In genomic region chr12:86894184-86894839, GRCm38 (mm10) we compare ENCODE assay signal across 8 mouse cellular contexts. TPM values are rescaled to one million over a fixed set of nuclear protein-coding genes. Genes with fewer than 3 reads are reported as not detected.
DNase-seq lines count a peak whose midpoint lies in the region; ATAC-seq lines count a peak whose summit lies in the region.

No protein-coding gene starts in this region.

- no peaks in the 10 kb centered on the region for H3K36me3 ChIP-seq in intestine, embryonic 14.5 days (ENCODE audit: control insufficient read depth, insufficient read depth, low read length)

- H3K4me2 ChIP-seq in intestine, embryonic 14.5 days (ENCODE audit: low read length), result peak overlapping the region; percentile 66

- peak; percentile 98 for DNase-seq in adrenal gland, adult 2 months
- DNase-seq in embryo, embryonic 11 days, result peak; percentile 97
- DNase-seq in gastrocnemius, postnatal 25 days, result peak; percentile 92
- DNase-seq in intestine, embryonic 14.5 days (ENCODE audit: low spot score), result peak; percentile 97
- DNase-seq in left cerebral cortex, postnatal 10 days (ENCODE audit: extremely low spot score in 1 of 2, low spot score in 2 of 2), result peak; percentile 99 to 100
- peak; percentile 100 for DNase-seq in right cerebral cortex, postnatal 10 days (ENCODE audit: low spot score in 2 of 2)
- DNase-seq in urinary bladder, postnatal 14 days (ENCODE audit: low spot score), result peak; percentile 98

- H3K4me3 ChIP-seq in intestine, embryonic 14.5 days (ENCODE audit: low read depth, low read length), result peak overlapping the region; percentile 30

- no peaks in the 10 kb centered on the region for H3K9me3 ChIP-seq in intestine, embryonic 14.5 days (ENCODE audit: control insufficient read depth, low read length)

- intact Hi-C loops in left cerebral cortex, postnatal 10 days (cut with DNase I), result no loop called here

- peak overlapping the region; percentile 49 for H3K9ac ChIP-seq in intestine, embryonic 14.5 days (ENCODE audit: low read length)

- peak; percentile 87 for ATAC-seq in intestine, embryonic 14.5 days (replicated peaks; ENCODE audit: low FRiP score, low TSS enrichment, low read depth)
- peak; percentile 75 for ATAC-seq in megakaryocyte progenitor cell, adult 5-6 weeks (replicated peaks; ENCODE audit: poor library complexity)

- no peaks in the 10 kb centered on the region for H3K27me3 ChIP-seq in intestine, embryonic 14.5 days (replicated peaks; ENCODE audit: control insufficient read depth, insufficient read depth, low read length)

- H3K27ac ChIP-seq in intestine, embryonic 14.5 days (ENCODE audit: low read depth), result peak overlapping the region; percentile 98

- H3K4me1 ChIP-seq in intestine, embryonic 14.5 days (replicated peaks; ENCODE audit: control insufficient read depth, insufficient read depth, low read length), result peaks cover 88% of the 10 kb centered on the region

- WGBS in intestine, embryonic 14.5 days, result under 1% methylated on average over 23 of the region's 26 CpGs

RNA-seq across cellular contexts. Expression of gene Irf2bpl, which starts 9.7 kb away (rescaled TPM):
- total RNA-seq in adrenal gland, adult 2 months (2021), result 10 to 100 TPM; 51.1 to 79.5 TPM
- polyA plus RNA-seq in adrenal gland, adult 2 months (2012; rRNA removed), result 121 and 122 TPM in 2 replicates
- 10 to 100 TPM; 22.0 to 24.0 TPM for total RNA-seq in gastrocnemius, postnatal 25 days (2021)
- 16.3 and 18.4 TPM in 2 replicates for polyA plus RNA-seq in intestine, embryonic 14.5 days (2014; fragmentation: Nextera tagmentation; extraction: Ambion mirVana)
- total RNA-seq in left cerebral cortex, postnatal 10 days (2021), result 10 to 100 TPM; 86.4 to 89.5 TPM
- 1.4 and 1.8 TPM in 2 replicates for total RNA-seq in megakaryocyte progenitor cell, adult 5-6 weeks (2015)
- 1.6 and 1.7 TPM in 2 replicates for total RNA-seq in megakaryocyte progenitor cell, adult 5-6 weeks (2017)

RNA-seq across cellular contexts. Expression of gene Cipc, which starts 52.5 kb away (rescaled TPM):
- 10 to 100 TPM; 17.9 to 29.3 TPM for total RNA-seq in adrenal gland, adult 2 months (2021)
- polyA plus RNA-seq in adrenal gland, adult 2 months (2012; rRNA removed), result 38.5 and 39.8 TPM in 2 replicates
- 10 to 100 TPM; 22.7 to 32.3 TPM for total RNA-seq in gastrocnemius, postnatal 25 days (2021)
- polyA plus RNA-seq in intestine, embryonic 14.5 days (2014; fragmentation: Nextera tagmentation; extraction: Ambion mirVana), result 16.3 and 16.9 TPM in 2 replicates
- 10 to 100 TPM; 59.9 to 61.9 TPM for total RNA-seq in left cerebral cortex, postnatal 10 days (2021)
- total RNA-seq in megakaryocyte progenitor cell, adult 5-6 weeks (2015), result 16.7 and 22.0 TPM in 2 replicates
- total RNA-seq in megakaryocyte progenitor cell, adult 5-6 weeks (2017), result 17.6 and 23.7 TPM in 2 replicates

Comparison
In these comparisons a context has a peak if more than half of its experiments do, and no peak if none do; other contexts are left out.
1. Peak in every context shown above with its lines: DNase-seq, ATAC-seq, H3K4me3 ChIP-seq and H3K27ac ChIP-seq.
2. RNA of gene Irf2bpl, which starts 9.7 kb away (total RNA-seq): 86.4 to 89.5 TPM in left cerebral cortex, postnatal 10 days, 51.1 to 79.5 TPM in adrenal gland, adult 2 months and 22.0 to 24.0 TPM in gastrocnemius, postnatal 25 days; 1.4 to 1.8 TPM in megakaryocyte progenitor cell, adult 5-6 weeks; every median in the first group is over 4 times any median in the second.